Mouse (Mus musculus) embryonic fibroblast, embryonic 13.5 days (primary cell): Measurements from ENCODE around the gene Hand1.

Experiments used
- CTCF ChIP-seq: IDR thresholded peaks from 2 replicates; pipeline ENCODE4 v1.5.1; 2011; ENCODE audit warnings: mild to moderate bottlenecking, control low read depth, low read length, moderate library complexity, borderline replicate concordance; ENCODE audit not compliant: insufficient read depth
- POLR2A ChIP-seq: IDR thresholded peaks from 2 replicates; pipeline ENCODE4 v1.6.1; 2011; ENCODE audit warnings: low read depth, mild to moderate bottlenecking, control low read depth, low read length, moderate library complexity

DNA sequence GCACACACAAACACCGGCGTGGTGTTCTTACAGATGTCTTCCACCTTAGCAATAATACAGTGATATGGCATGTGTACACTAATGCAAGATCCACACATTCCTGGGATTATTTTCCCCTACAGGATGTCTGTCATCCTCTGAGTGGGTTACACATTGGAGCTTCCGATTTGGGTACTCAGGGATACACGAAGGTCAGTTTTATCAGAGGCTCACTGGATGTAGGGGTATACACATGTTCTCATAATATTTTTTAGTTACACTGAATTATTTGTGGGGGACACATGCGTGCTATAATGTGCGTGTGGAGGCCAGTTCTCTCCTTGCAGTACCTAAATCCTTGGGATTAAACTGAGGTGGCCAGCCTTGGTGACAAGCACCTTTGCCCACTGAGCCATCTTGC lies 1.4 kb upstream of the Hand1 start:
- TF ChIP-seq CTCF (no peak), POLR2A (no peak)
